In the genomic region with DNA sequence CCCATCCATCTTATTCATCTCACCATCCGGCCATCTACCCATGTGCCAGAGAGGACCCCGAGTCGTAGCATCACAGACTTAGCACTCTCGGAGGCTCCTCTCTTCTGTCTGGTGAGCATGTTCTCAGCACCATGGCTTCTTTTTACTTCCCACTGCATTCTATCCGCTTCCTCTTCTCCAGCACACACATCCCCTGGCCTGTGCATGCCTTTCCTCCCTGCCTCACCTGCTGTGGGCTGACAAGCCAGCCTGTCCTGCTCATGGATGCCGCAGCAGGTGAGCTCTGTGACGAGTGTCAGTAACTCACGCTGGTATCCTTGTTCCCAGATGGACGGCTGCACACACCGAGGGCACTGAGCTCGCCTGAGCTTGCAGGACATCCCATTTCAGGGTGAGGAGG, we compare ENCODE assay signal across 14 mouse cellular contexts. TPM values are rescaled to one million over a fixed set of nuclear protein-coding genes. Genes with fewer than 3 reads are reported as not detected.
DNase-seq lines count a peak whose midpoint lies in the region; ATAC-seq and TF ChIP-seq lines count a peak whose summit lies in the region.
"Had no signal": no experiment of that assay in that cellular context is flagged by ENCODE, and none has a peak within 500 bp of the region (broad histone marks: within the 10 kb centered on the region; RNA-seq: fewer than 3 reads in every experiment).

A gene (minus strand): TSS at position 101 of the 400 bp plus-strand sequence.

- TF ChIP-seq CTCF in layer of hippocampus, adult 2 months (conservative IDR thresholded peaks at IDR 0.05) = no peak
- TF ChIP-seq CTCF in bone marrow macrophage, adult 2 months (IDR thresholded peaks at IDR 0.05; ENCODE audit: low read depth, low read length) = no peak

- H3K4me3 ChIP-seq in layer of hippocampus, adult 2 months = no peak within 1 kb of the TSS
- no peak within 1 kb of the TSS for H3K4me3 ChIP-seq in bone marrow macrophage, adult 2 months (ENCODE audit: insufficient read depth, low read length)
- no peak within 1 kb of the TSS for H3K4me3 ChIP-seq in embryonic facial prominence, embryonic 15.5 days (replicated peaks)

- 76% methylated on average over 11 of the region's 11 CpGs for WGBS in embryonic facial prominence, embryonic 15.5 days

- H3K36me3 ChIP-seq in embryonic facial prominence, embryonic 15.5 days = no peaks in the 10 kb centered on the region

- H3K4me1 ChIP-seq in bone marrow macrophage, adult 2 months (ENCODE audit: control insufficient read depth, insufficient read depth, low read length) = peaks cover 37% of the 10 kb centered on the region
- no peaks in the 10 kb centered on the region for H3K4me1 ChIP-seq in embryonic facial prominence, embryonic 15.5 days

- H3K27me3 ChIP-seq in embryonic facial prominence, embryonic 15.5 days = no peaks in the 10 kb centered on the region

- TF ChIP-seq POLR2A in bone marrow macrophage, adult 2 months (IDR thresholded peaks at IDR 0.05; ENCODE audit: borderline replicate concordance, low read depth, low read length) = no peak

- no peak within 1 kb of the TSS for H3K4me2 ChIP-seq in embryonic facial prominence, embryonic 15.5 days (replicated peaks)

- no peak for DNase-seq in layer of hippocampus, adult 2 months (ENCODE audit: low spot score in 2 of 2)
- no peak for DNase-seq in layer of hippocampus, adult 9-11 months
- DNase-seq in cerebellum, postnatal 14 days = no peak
- no peak for DNase-seq in thymus, postnatal 0 days (ENCODE audit: low spot score)
- DNase-seq: adrenal gland, postnatal 36 days; cerebellum, adult 2 months; gastrocnemius, postnatal 10 days; kidney, adult 11 months; lung, postnatal 10 days; spleen, adult 18-20 months; thymus, postnatal 36 days had no signal

- no peak for ATAC-seq in embryonic facial prominence, embryonic 15.5 days (ENCODE audit: insufficient number of reproducible peaks, low FRiP score, low TSS enrichment, low read depth)
- ATAC-seq in megakaryocyte, adult 5-6 weeks (ENCODE audit: poor library complexity, severe bottlenecking) = 0 out of 2 replicates have a peak, but pooled peaks have one; percentile 19

- no peak within 1 kb of the TSS for H3K9ac ChIP-seq in embryonic facial prominence, embryonic 15.5 days

- peak within 1 kb of the TSS; percentile 57; the same call in 1 of the 2 replicates for H3K27ac ChIP-seq in layer of hippocampus, adult 2 months
- peak within 1 kb of the TSS; percentile 30; the same call in 1 of the 2 replicates for H3K27ac ChIP-seq in bone marrow macrophage, adult 2 months (ENCODE audit: insufficient read depth, low read depth, low read length)
- no peak within 1 kb of the TSS for H3K27ac ChIP-seq in embryonic facial prominence, embryonic 15.5 days (replicated peaks)

- H3K9me3 ChIP-seq in embryonic facial prominence, embryonic 15.5 days (replicated peaks) = no peaks in the 10 kb centered on the region

RNA-seq across cellular contexts. Expression of the gene that starts here (rescaled TPM):
- 10 to 100 TPM; 30.8 to 31.7 TPM for total RNA-seq in layer of hippocampus, adult 2 months (2021)
- polyA plus RNA-seq in bone marrow macrophage, adult 2 months (2012; ENCODE audit: insufficient read depth, insufficient read length, missing spikeins) = 59.9 and 65.4 TPM in 2 replicates
- polyA plus RNA-seq in embryonic facial prominence, embryonic 15.5 days (2015; fragmentation: Nextera tagmentation; extraction: Ambion mirVana) = 15.7 and 17.1 TPM in 2 replicates
- 88.0 and 95.4 TPM in 2 replicates for total RNA-seq in megakaryocyte, adult 5-6 weeks (2015)
- 111 and 114 TPM in 2 replicates for total RNA-seq in megakaryocyte, adult 5-6 weeks (2017)
- polyA plus RNA-seq in thymus, postnatal 0 days (2015; fragmentation: Nextera tagmentation; extraction: Ambion mirVana) = 4.0 and 4.3 TPM in 2 replicates
